Mouse (Mus musculus) kidney, postnatal 36 days (tissue): Measurements from ENCODE around the gene Dbndd2.

Experiments
- DNase-seq, 2 experiments: peaks; one replicate each; pipeline ENCODE4 v3.0.0; 2021 to 2022; ENCODE audit warnings: mixed read lengths in 2 of 2

Dbndd2 gene

GRCm38 (mm10) chr2:164485681-164486257 is at the start of gene Dbndd2:
Dbndd2 (plus strand) TSS chr2:164486106.
- DNase-seq: peak; percentile 81 to 86

GRCm38 (mm10) chr2:164436215-164436913 is 49.5 kb upstream of the Dbndd2 start:
- peak in 1 of 2 experiments; percentile 52 for DNase-seq

- peak; percentile 79 to 90 for DNase-seq
Measured at GRCm38 (mm10) chr2:164436961-164437360, 48.9 kb upstream of the Dbndd2 start.

GRCm38 (mm10) chr2:164437710-164438109 is 48.2 kb upstream of the Dbndd2 start:
- peak; percentile 81 to 86 for DNase-seq

- peak in 1 of 2 experiments; percentile 40 for DNase-seq
Measured at GRCm38 (mm10) chr2:164438257-164438656, 47.6 kb upstream of the Dbndd2 start.

- DNase-seq: no peak
Measured at GRCm38 (mm10) chr2:164439001-164439421, 46.9 kb upstream of the Dbndd2 start.

GRCm38 (mm10) chr2:164440314-164440713 is 45.6 kb upstream of the Dbndd2 start:
- peak in 1 of 2 experiments; percentile 60 for DNase-seq

- DNase-seq: peak in 1 of 2 experiments; percentile 71
Measured at GRCm38 (mm10) chr2:164441155-164441554, 44.8 kb upstream of the Dbndd2 start.

- no peak for DNase-seq
Measured at GRCm38 (mm10) chr2:164441731-164442130, 44.2 kb upstream of the Dbndd2 start.

GRCm38 (mm10) chr2:164442315-164443050 is 43.4 kb upstream of the Dbndd2 start:
- DNase-seq: peak in 1 of 2 experiments; percentile 58

- DNase-seq: peak; percentile 93 to 95
Measured at GRCm38 (mm10) chr2:164443051-164443437, 42.9 kb upstream of the Dbndd2 start.

- no peak for DNase-seq
Measured at GRCm38 (mm10) chr2:164443460-164444000, 42.4 kb upstream of the Dbndd2 start, which contains the start of gene Sdc4. Sdc4 (minus strand) TSS chr2:164443887.

- no peak for DNase-seq
Measured at GRCm38 (mm10) chr2:164444701-164445100, 41.2 kb upstream of the Dbndd2 start.

- DNase-seq: no peak
Measured at GRCm38 (mm10) chr2:164445399-164446085, 40.4 kb upstream of the Dbndd2 start.

GRCm38 (mm10) chr2:164446086-164446469 is 39.8 kb upstream of the Dbndd2 start:
- DNase-seq: no peak

GRCm38 (mm10) chr2:164448140-164448539 is 37.8 kb upstream of the Dbndd2 start:
- peak in 1 of 2 experiments; percentile 49 for DNase-seq

- DNase-seq: no peak
Measured at GRCm38 (mm10) chr2:164448921-164449320, 37.0 kb upstream of the Dbndd2 start.

GRCm38 (mm10) chr2:164449341-164450042 is 36.4 kb upstream of the Dbndd2 start:
- DNase-seq: no peak

- peak in 1 of 2 experiments; percentile 55 for DNase-seq
Measured at GRCm38 (mm10) chr2:164452000-164452676, 33.8 kb upstream of the Dbndd2 start.

GRCm38 (mm10) chr2:164453047-164453757 is 32.7 kb upstream of the Dbndd2 start:
- peak in 1 of 2 experiments; percentile 57 for DNase-seq
